Mouse (Mus musculus) forebrain, embryonic 10.5 days (tissue): ENCODE measurements around the gene Nudt14. TPM values are rescaled to one million over a fixed set of nuclear protein-coding genes. Genes with fewer than 3 reads are reported as not detected.

Source experiments
- DNase-seq: peaks from one replicate; pipeline ENCODE4 v3.0.0-alpha.2; 2017; ENCODE audit warnings: low spot score; ENCODE audit errors: extremely low spot score
- H3K27ac ChIP-seq: fragments of 300-500 bp; sonication (generic); 2 replicates; pipeline ENCODE4 v1.5.1; 2016; ENCODE audit warnings: mild to moderate bottlenecking
- H3K27me3 ChIP-seq: fragments of 300-500 bp; sonication (generic); 2 replicates; pipeline ENCODE4 v1.6.1; 2016; ENCODE audit warnings: mild to moderate bottlenecking; ENCODE audit not compliant: poor library complexity, severe bottlenecking
- H3K36me3 ChIP-seq: fragments of 300-500 bp; sonication (generic); replicated peaks from 2 replicates; pipeline ENCODE4 v1.6.1; 2016; ENCODE audit warnings: mild to moderate bottlenecking, moderate library complexity
- H3K4me1 ChIP-seq: fragments of 300-500 bp; sonication (generic); 2 replicates; pipeline ENCODE4 v1.6.1; 2016
- H3K4me3 ChIP-seq: fragments of 300-500 bp; sonication (generic); 2 replicates; pipeline ENCODE4 v1.5.1; 2016; ENCODE audit warnings: mild to moderate bottlenecking, moderate library complexity
- H3K9me3 ChIP-seq: fragments of 300-500 bp; sonication (generic); 2 replicates; pipeline ENCODE4 v1.6.1; 2016; ENCODE audit warnings: mild to moderate bottlenecking, moderate library complexity
- WGBS: fragments of 180-500 bp; shearing (Covaris S2); methylation state at CpG from one replicate; pipeline ENCODE4 v1.1.7; 2016; 5-methylcytosine and 5-hydroxymethylcytosine counted together
- polyA plus RNA-seq: library from polyadenylated mRNA; unstranded; fragments of >200 nt; fragmentation: Nextera tagmentation; extraction: Ambion mirVana; gene quantifications from 2 replicates; pipeline ENCODE4 v1.2.1, GENCODE M21; 2016

Nudt14 gene
- 61.4 and 70.4 TPM in 2 replicates for polyA plus RNA-seq

GRCm38 (mm10) chr12:112941776-112942713, at the start of gene Nudt14:
Gene Nudt14, minus strand, starts transcription at chr12:112942124.
- Histone ChIP-seq H3K4me1 (peaks cover 51% of the 10 kb centered on the region), H3K4me3 (peak within 1 kb of the TSS; percentile 88), H3K27ac (peak within 1 kb of the TSS; percentile 96), H3K36me3 (no peaks in the 10 kb centered on the region; the same call in 1 of the 2 replicates), H3K27me3 (peaks cover 23% of the 10 kb centered on the region), H3K9me3 (no peaks in the 10 kb centered on the region)
- WGBS, result 2% methylated on average over 58 of the region's 58 CpGs
- peak; percentile 79 for DNase-seq

GRCm38 (mm10) chr12:112991444-112991843, 49.5 kb upstream of the Nudt14 start:
- WGBS, result 89% methylated on average over 2 of the region's 2 CpGs
- DNase-seq, result no peak

GRCm38 (mm10) chr12:112990706-112991405, 48.9 kb upstream of the Nudt14 start:
- H3K4me3 ChIP-seq, result no peak overlapping the region
- WGBS, result 89% methylated on average over 5 of the region's 5 CpGs
- no peaks in the 10 kb centered on the region for H3K9me3 ChIP-seq
- peaks cover 77% of the 10 kb centered on the region for H3K36me3 ChIP-seq
- DNase-seq, result no peak
- H3K27ac ChIP-seq, result no peak overlapping the region
- H3K4me1 ChIP-seq, result no peaks in the 10 kb centered on the region
- H3K27me3 ChIP-seq, result no peaks in the 10 kb centered on the region

More at GRCm38 (mm10) chr12:112991444-112991843, 49.5 kb upstream of the Nudt14 start:
- H3K4me1 ChIP-seq, result no peaks in the 10 kb centered on the region
- peaks cover 77% of the 10 kb centered on the region for H3K36me3 ChIP-seq
- H3K4me3 ChIP-seq, result no peak overlapping the region
- H3K27me3 ChIP-seq, result no peaks in the 10 kb centered on the region
- no peak overlapping the region for H3K27ac ChIP-seq
- no peaks in the 10 kb centered on the region for H3K9me3 ChIP-seq

GRCm38 (mm10) chr12:112987877-112988276, 46.0 kb upstream of the Nudt14 start:
- Histone ChIP-seq H3K36me3 (peaks cover 82% of the 10 kb centered on the region), H3K4me1 (no peaks in the 10 kb centered on the region), H3K4me3 (no peak overlapping the region), H3K27me3 (no peaks in the 10 kb centered on the region), H3K27ac (no peak overlapping the region), H3K9me3 (no peaks in the 10 kb centered on the region)
- 72% methylated on average over 6 of the region's 6 CpGs for WGBS
- no peak for DNase-seq

- 94% methylated on average over 6 of the region's 6 CpGs for WGBS
- Histone ChIP-seq H3K27ac (no peak overlapping the region), H3K27me3 (no peaks in the 10 kb centered on the region), H3K36me3 (peaks cover 83% of the 10 kb centered on the region), H3K4me1 (no peaks in the 10 kb centered on the region), H3K4me3 (no peak overlapping the region), H3K9me3 (no peaks in the 10 kb centered on the region)
- DNase-seq, result no peak
Measured at GRCm38 (mm10) chr12:112985346-112985745, 43.4 kb upstream of the Nudt14 start.

GRCm38 (mm10) chr12:112982031-112982430, 40.1 kb upstream of the Nudt14 start:
- Histone ChIP-seq H3K4me1 (peaks cover 7% of the 10 kb centered on the region), H3K27ac (no peak overlapping the region), H3K4me3 (no peak overlapping the region), H3K27me3 (no peaks in the 10 kb centered on the region), H3K9me3 (no peaks in the 10 kb centered on the region), H3K36me3 (peaks cover 93% of the 10 kb centered on the region)
- 87% methylated on average over 2 of the region's 2 CpGs for WGBS
- DNase-seq, result no peak

GRCm38 (mm10) chr12:112977156-112977555, 35.2 kb upstream of the Nudt14 start:
- Histone ChIP-seq H3K27ac (peak overlapping the region; percentile 92), H3K4me1 (peaks cover 21% of the 10 kb centered on the region), H3K4me3 (peak overlapping the region; percentile 75), H3K9me3 (no peaks in the 10 kb centered on the region), H3K36me3 (peaks cover 80% of the 10 kb centered on the region), H3K27me3 (no peaks in the 10 kb centered on the region)
- 45% methylated on average over 12 of the region's 12 CpGs for WGBS
- no peak for DNase-seq

- peak within 1 kb of the TSS; percentile 75 for H3K4me3 ChIP-seq
- under 1% methylated on average over 78 of the region's 80 CpGs for WGBS
- H3K36me3 ChIP-seq, result peaks cover 80% of the 10 kb centered on the region
- H3K9me3 ChIP-seq, result no peaks in the 10 kb centered on the region
- peaks cover 21% of the 10 kb centered on the region for H3K4me1 ChIP-seq
- peak; percentile 80 for DNase-seq
- H3K27ac ChIP-seq, result peak within 1 kb of the TSS; percentile 92
- H3K27me3 ChIP-seq, result no peaks in the 10 kb centered on the region
Measured at GRCm38 (mm10) chr12:112976371-112977073, 34.6 kb upstream of the Nudt14 start, which contains the start of gene Btbd6. Gene Btbd6, plus strand, starts transcription at chr12:112976482.

- Histone ChIP-seq H3K4me3 (no peak overlapping the region), H3K27me3 (no peaks in the 10 kb centered on the region), H3K4me1 (peaks cover 21% of the 10 kb centered on the region), H3K36me3 (peaks cover 80% of the 10 kb centered on the region), H3K27ac (no peak overlapping the region), H3K9me3 (no peaks in the 10 kb centered on the region)
- DNase-seq, result no peak
- 91% methylated on average over 9 of the region's 9 CpGs for WGBS
Measured at GRCm38 (mm10) chr12:112974736-112975135, 32.8 kb upstream of the Nudt14 start.

GRCm38 (mm10) chr12:112969616-112970015, 27.7 kb upstream of the Nudt14 start:
- Histone ChIP-seq H3K36me3 (peaks cover 100% of the 10 kb centered on the region), H3K27ac (no peak overlapping the region), H3K9me3 (no peaks in the 10 kb centered on the region), H3K4me3 (no peak overlapping the region), H3K27me3 (no peaks in the 10 kb centered on the region), H3K4me1 (no peaks in the 10 kb centered on the region)
- 89% methylated on average over 6 of the region's 6 CpGs for WGBS
- no peak for DNase-seq

- Histone ChIP-seq H3K4me1 (no peaks in the 10 kb centered on the region), H3K27ac (no peak overlapping the region), H3K27me3 (no peaks in the 10 kb centered on the region), H3K4me3 (no peak overlapping the region), H3K9me3 (no peaks in the 10 kb centered on the region), H3K36me3 (peaks cover 100% of the 10 kb centered on the region)
- no peak for DNase-seq
- 80% methylated on average over 8 of the region's 8 CpGs for WGBS
Measured at GRCm38 (mm10) chr12:112968943-112969342, 27.0 kb upstream of the Nudt14 start.

- WGBS, result 91% methylated on average over 13 of the region's 13 CpGs
- DNase-seq, result no peak
Measured at GRCm38 (mm10) chr12:112965783-112966182, 23.9 kb upstream of the Nudt14 start.

More at GRCm38 (mm10) chr12:112965783-112966182, 23.9 kb upstream of the Nudt14 start:
- no peaks in the 10 kb centered on the region for H3K4me1 ChIP-seq
- no peak overlapping the region for H3K27ac ChIP-seq
- H3K27me3 ChIP-seq, result no peaks in the 10 kb centered on the region
- no peak overlapping the region for H3K4me3 ChIP-seq
- no peaks in the 10 kb centered on the region for H3K9me3 ChIP-seq
- peaks cover 100% of the 10 kb centered on the region for H3K36me3 ChIP-seq
